Mouse (Mus musculus) neural tube, embryonic 11.5 days (tissue): Measurements from ENCODE around the gene Asic2. TPM values are rescaled to one million over a fixed set of nuclear protein-coding genes. Genes with fewer than 3 reads are reported as not detected.

ENCODE experiments used
- ATAC-seq: fragments of 200-750 bp; cut with Nextera tagmentation; 2 replicates; pipeline ENCODE4 v1.8.0; 2017; ENCODE audit warnings: moderate number of reproducible peaks, mild to moderate bottlenecking, moderate TSS enrichment, moderate library complexity; ENCODE audit not compliant: insufficient read depth, low FRiP score, low TSS enrichment
- DNase-seq: peaks from one replicate; pipeline ENCODE4 v3.0.0-alpha.2; 2015; ENCODE audit warnings: low spot score
- H3K27ac ChIP-seq: fragments of 300-500 bp; sonication (generic); 2 replicates; pipeline ENCODE4 v1.5.1; 2014; ENCODE audit warnings: low read depth, mild to moderate bottlenecking, low read length
- H3K27me3 ChIP-seq: fragments of 300-500 bp; sonication (generic); 2 replicates; pipeline ENCODE4 v1.6.1; 2014; ENCODE audit warnings: mild to moderate bottlenecking, low read length, mixed read lengths; ENCODE audit not compliant: control insufficient read depth, insufficient read depth
- H3K36me3 ChIP-seq: fragments of 300-500 bp; sonication (generic); 2 replicates; pipeline ENCODE4 v1.6.1; 2014; ENCODE audit warnings: mild to moderate bottlenecking, low read length, moderate library complexity, mixed read lengths; ENCODE audit not compliant: control insufficient read depth, insufficient read depth
- H3K4me1 ChIP-seq: fragments of 300-500 bp; sonication (generic); 2 replicates; pipeline ENCODE4 v1.6.1; 2014; ENCODE audit warnings: low read length, mixed read lengths; ENCODE audit not compliant: control insufficient read depth, insufficient read depth
- H3K4me2 ChIP-seq: fragments of 300-500 bp; sonication (generic); 2 replicates; pipeline ENCODE4 v1.6.1; 2014; ENCODE audit warnings: low read depth, mild to moderate bottlenecking, moderate library complexity
- H3K4me3 ChIP-seq: fragments of 300-500 bp; sonication (generic); 2 replicates; pipeline ENCODE4 v1.5.1; 2014; ENCODE audit warnings: low read depth, low read length
- H3K9ac ChIP-seq: fragments of 300-500 bp; sonication (generic); 2 replicates; pipeline ENCODE4 v1.6.1; 2014; ENCODE audit warnings: mild to moderate bottlenecking, low read length
- H3K9me3 ChIP-seq: fragments of 300-500 bp; sonication (generic); 2 replicates; pipeline ENCODE4 v1.6.1; 2016; ENCODE audit warnings: low read length; ENCODE audit not compliant: control insufficient read depth
- WGBS: fragments of 180-500 bp; shearing (Covaris S2); extraction: QIAGEN DNeasy Blood & Tissue Kit; methylation state at CpG from one replicate; pipeline ENCODE4 v1.1.7; 2014; 5-methylcytosine and 5-hydroxymethylcytosine counted together
- polyA plus RNA-seq: library from polyadenylated mRNA; unstranded; fragments of >200 nt; fragmentation: Nextera tagmentation; extraction: Ambion mirVana; gene quantifications from 2 replicates; pipeline ENCODE4 v1.2.1, GENCODE M21; 2014

Asic2 gene
- polyA plus RNA-seq, 1 experiment from 2014 or later = 2.5 TPM

DNA sequence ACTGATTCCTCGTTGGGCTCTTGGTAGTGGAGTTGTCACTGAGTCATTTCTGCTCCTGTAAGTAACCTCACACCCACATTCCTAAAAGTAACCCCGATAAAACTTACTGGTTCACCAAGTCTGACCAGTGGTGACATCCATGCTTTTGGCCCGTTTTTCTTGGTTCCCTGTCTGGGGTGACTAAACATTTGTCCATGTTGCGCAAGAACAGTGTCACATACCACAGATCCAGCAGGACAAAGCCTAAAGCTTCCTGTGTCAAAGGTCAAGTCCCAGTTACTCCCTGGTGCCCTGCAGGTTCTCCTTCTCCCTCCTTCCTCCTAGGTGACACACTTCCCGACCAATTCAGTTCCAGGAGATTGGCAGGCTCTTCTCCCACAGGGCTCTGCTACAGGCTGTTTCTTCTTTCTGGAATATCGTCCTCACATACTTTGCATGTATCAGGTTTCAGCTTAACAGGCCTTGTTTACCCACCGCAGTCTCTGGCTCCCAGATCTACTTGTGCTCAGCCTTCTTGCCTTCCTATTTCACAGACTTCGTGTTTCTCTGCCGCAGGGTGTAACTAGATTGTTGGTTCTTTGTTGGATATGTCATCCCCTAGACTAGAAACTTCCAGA is 991.9 kb downstream of the Asic2 start:
- H3K27me3 ChIP-seq = no peaks in the 10 kb centered on the region
- H3K4me2 ChIP-seq = no peak overlapping the region
- H3K9ac ChIP-seq = no peak overlapping the region
- DNase-seq = no peak
- no peaks in the 10 kb centered on the region for H3K9me3 ChIP-seq
- H3K4me3 ChIP-seq = no peak overlapping the region
- no peak for ATAC-seq
- H3K4me1 ChIP-seq = no peaks in the 10 kb centered on the region
- H3K36me3 ChIP-seq = no peaks in the 10 kb centered on the region
- H3K27ac ChIP-seq = no peak overlapping the region
- WGBS = 68% methylated on average over 9 of the region's 9 CpGs

DNA sequence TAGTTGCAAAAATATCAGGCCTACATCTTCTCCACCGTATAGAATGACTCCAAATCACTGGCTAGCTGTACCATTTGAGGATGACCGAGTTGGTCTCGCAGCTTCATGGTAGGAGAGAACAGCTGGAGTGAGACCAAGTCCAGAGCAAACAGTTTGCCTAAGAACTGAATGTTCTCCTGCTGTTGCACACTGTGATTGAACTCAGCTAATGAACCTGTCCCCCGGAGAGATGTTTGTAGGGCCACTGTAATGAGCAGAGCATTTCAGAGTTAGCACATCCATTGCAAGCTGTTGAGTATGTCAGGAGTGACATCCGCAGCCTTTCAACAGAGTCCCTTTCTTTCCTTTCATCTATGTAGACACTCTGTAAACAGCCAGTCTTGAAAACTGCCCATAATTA is 993.6 kb downstream of the Asic2 start:
- Histone ChIP-seq H3K9ac (no peak overlapping the region), H3K4me2 (no peak overlapping the region), H3K4me3 (no peak overlapping the region), H3K4me1 (no peaks in the 10 kb centered on the region), H3K27ac (no peak overlapping the region), H3K36me3 (no peaks in the 10 kb centered on the region), H3K27me3 (no peaks in the 10 kb centered on the region), H3K9me3 (no peaks in the 10 kb centered on the region)
- 83% methylated on average over 5 of the region's 5 CpGs for WGBS
- DNase-seq (no peak), ATAC-seq (no peak)

DNA sequence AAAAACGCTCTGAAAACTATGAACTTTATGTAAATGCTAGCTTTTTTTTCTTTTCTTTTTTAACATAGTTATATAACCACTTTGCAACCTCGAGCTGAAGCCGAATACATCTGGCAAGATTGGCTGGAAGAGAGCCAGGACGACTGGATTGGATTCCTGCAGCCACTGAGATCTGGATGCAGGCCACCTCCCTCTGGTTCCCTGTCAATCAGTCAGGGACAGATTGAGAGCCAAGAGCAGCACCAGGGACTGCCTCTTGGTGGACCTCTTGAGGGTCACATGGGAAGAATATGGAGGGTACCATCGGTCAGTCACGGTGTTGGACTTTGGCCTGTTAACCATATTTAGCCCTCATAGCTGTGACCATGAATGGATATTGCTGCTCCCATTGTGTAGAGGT is 994.3 kb downstream of the Asic2 start:
- no peak for DNase-seq
- no peak overlapping the region for H3K9ac ChIP-seq
- no peak overlapping the region for H3K4me3 ChIP-seq
- H3K9me3 ChIP-seq = no peaks in the 10 kb centered on the region
- H3K27ac ChIP-seq = no peak overlapping the region
- H3K4me1 ChIP-seq = no peaks in the 10 kb centered on the region
- no peaks in the 10 kb centered on the region for H3K27me3 ChIP-seq
- H3K36me3 ChIP-seq = no peaks in the 10 kb centered on the region
- ATAC-seq = no peak
- H3K4me2 ChIP-seq = no peak overlapping the region
- WGBS = 86% methylated on average over 6 of the region's 6 CpGs

DNA sequence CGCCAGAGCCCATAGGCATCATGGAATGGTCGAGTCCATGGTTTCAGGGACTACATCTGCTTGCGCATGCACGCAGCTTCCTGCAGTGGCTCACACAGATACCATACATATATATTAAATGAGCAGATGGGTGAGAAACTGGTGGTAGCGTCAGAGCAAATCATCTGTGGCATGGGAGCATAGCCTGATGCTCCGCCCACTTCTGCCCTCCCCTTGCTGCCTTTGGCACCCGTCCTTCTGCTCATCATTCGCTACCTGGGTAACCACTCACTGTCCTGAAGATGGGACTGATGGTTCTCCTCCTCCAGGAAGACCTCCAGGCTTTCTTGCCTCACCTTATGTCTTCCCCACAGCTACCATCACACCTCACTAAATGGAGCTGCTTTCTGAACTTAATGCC is 995.0 kb downstream of the Asic2 start:
- ATAC-seq = no peak
- Histone ChIP-seq H3K27me3 (no peaks in the 10 kb centered on the region), H3K4me3 (no peak overlapping the region), H3K4me2 (no peak overlapping the region), H3K36me3 (no peaks in the 10 kb centered on the region), H3K27ac (no peak overlapping the region), H3K4me1 (no peaks in the 10 kb centered on the region), H3K9ac (no peak overlapping the region), H3K9me3 (no peaks in the 10 kb centered on the region)
- WGBS = 91% methylated on average over 8 of the region's 8 CpGs
- no peak for DNase-seq

DNA sequence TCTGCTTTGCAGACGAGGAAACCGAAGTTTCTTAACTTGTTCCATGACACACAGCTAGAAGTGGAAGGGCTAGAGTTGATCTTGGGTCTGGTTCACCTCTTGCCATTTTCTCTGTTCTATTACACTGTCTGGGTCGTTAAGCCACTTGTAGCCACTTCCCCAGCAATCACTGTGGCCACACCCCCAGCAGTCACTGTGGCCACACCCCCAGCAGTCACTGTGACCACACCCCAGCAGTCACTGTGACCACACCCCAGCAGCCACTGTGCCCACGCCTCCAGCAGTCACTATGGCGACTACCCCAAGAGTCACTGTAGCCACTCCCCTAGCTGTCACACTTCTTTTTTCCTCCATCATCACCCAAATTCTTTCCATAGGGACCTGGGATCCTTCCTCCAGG is 1000.7 kb downstream of the Asic2 start:
- DNase-seq (no peak), ATAC-seq (no peak)
- Histone ChIP-seq H3K4me3 (no peak overlapping the region), H3K36me3 (no peaks in the 10 kb centered on the region), H3K4me2 (no peak overlapping the region), H3K9ac (no peak overlapping the region), H3K27ac (no peak overlapping the region), H3K4me1 (no peaks in the 10 kb centered on the region), H3K9me3 (no peaks in the 10 kb centered on the region), H3K27me3 (no peaks in the 10 kb centered on the region)
- 54% methylated on average over 5 of the region's 5 CpGs for WGBS

DNA sequence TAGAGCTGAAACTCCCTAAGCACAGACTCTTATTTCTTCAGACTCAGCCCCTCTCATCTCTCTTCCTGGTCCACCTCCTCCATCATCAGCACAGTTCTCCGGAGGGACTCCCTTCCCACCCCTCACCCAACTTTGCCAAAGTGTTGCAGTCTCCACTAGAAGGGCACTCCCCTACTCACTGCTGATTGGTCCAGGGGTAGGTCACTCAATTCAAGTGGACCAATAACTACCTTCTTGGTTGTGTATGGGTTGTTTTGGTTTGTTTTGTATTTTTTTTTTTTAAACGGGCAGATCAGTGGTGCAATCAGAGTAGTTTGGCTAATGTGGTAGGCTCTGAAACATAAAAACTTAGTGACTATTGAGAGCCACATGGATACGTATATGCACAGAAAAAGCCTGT is 1002.2 kb downstream of the Asic2 start:
- no peak for ATAC-seq
- no peaks in the 10 kb centered on the region for H3K27me3 ChIP-seq
- no peak overlapping the region for H3K4me3 ChIP-seq
- no peak for DNase-seq
- H3K4me1 ChIP-seq = no peaks in the 10 kb centered on the region
- no peaks in the 10 kb centered on the region for H3K9me3 ChIP-seq
- no peaks in the 10 kb centered on the region for H3K36me3 ChIP-seq
- H3K4me2 ChIP-seq = no peak overlapping the region
- H3K27ac ChIP-seq = no peak overlapping the region
- H3K9ac ChIP-seq = no peak overlapping the region
- 38% methylated on average over 3 of the region's 3 CpGs for WGBS

DNA sequence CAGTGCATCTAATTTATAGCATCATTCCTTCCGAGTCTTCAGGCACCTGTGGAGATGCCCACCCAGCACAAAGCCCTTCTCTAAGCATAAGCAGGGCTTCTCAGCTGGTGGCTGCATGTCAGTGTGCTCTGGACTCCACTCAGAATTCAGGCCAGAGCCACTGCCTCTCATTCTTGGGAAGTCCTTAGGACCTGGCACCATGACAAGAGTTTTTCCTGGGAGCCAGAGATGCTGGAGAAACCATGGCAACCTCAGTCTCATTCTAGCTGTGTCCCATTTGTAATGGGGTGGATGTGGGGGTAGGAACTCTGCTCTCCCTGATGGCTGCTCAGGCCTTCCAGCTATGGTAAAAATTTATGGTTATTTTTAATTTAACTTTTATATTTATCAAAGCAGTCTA is 1006.9 kb downstream of the Asic2 start:
- 67% methylated on average over 1 of the region's 1 CpGs for WGBS
- no peak for ATAC-seq

DNA sequence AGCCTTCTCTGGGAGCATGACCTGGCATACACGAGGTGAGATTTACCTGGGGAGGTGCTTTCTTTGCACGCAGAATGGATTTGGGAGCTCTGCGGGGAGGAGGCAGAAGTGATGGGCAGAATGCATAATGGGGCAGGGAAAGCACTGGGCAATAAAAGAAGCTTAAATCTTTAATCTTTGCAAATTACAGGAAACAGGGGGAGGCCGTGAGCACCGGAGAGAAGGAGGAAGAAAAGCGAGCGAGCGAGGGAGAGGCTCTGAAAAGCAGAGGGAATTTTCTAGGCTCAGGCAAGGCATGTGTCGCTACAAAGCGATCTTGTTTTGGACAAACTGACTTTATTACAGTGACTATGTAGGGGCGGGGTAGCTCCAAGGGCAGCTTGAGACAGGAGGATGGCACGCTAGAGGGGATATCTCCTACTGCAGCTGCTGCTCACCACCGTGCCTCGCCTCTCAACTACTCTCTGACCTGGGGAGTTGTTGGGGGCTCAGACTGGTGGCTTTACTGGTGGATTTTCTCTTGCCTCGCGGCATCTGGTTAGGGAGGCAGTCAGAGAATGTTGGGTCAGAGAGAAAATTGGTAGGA is 1010.1 kb downstream of the Asic2 start:
- ATAC-seq (no peak), DNase-seq (no peak)
- no peaks in the 10 kb centered on the region for H3K4me1 ChIP-seq
- no peak overlapping the region for H3K4me3 ChIP-seq
- no peak overlapping the region for H3K9ac ChIP-seq
- no peaks in the 10 kb centered on the region for H3K27me3 ChIP-seq
- H3K27ac ChIP-seq = no peak overlapping the region
- WGBS = 9% methylated on average over 16 of the region's 16 CpGs
- H3K4me2 ChIP-seq = no peak overlapping the region
- H3K9me3 ChIP-seq = no peaks in the 10 kb centered on the region
- no peaks in the 10 kb centered on the region for H3K36me3 ChIP-seq

More for the DNA sequence above, 1006.9 kb downstream of the Asic2 start:
- Histone ChIP-seq H3K27me3 (no peaks in the 10 kb centered on the region), H3K4me1 (no peaks in the 10 kb centered on the region), H3K36me3 (no peaks in the 10 kb centered on the region), H3K9ac (no peak overlapping the region), H3K4me2 (no peak overlapping the region), H3K27ac (no peak overlapping the region), H3K9me3 (no peaks in the 10 kb centered on the region), H3K4me3 (no peak overlapping the region)
- DNase-seq = no peak

DNA sequence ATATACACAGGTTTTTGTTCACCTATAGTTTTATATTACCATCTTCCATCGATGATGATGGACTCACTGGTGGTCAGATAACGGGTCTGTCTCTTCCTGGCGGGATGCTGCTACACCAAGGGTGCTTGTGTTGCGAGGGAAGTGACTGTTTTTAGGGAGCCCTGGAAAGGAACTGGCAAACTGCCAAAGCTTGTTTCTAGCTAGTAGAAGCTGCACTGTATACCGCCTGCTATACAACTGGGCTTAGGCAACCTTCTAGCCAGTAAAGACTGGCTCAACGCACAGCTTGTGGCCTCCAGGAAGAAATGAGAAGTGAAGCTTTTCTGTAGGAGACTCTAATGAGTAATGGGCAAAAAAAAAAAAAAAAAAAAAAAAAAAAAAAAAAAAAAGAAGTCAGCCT is 1012.3 kb downstream of the Asic2 start:
- no peak overlapping the region for H3K4me2 ChIP-seq
- H3K4me3 ChIP-seq = no peak overlapping the region
- 92% methylated on average over 6 of the region's 6 CpGs for WGBS
- H3K27ac ChIP-seq = no peak overlapping the region
- H3K9me3 ChIP-seq = no peaks in the 10 kb centered on the region
- H3K4me1 ChIP-seq = no peaks in the 10 kb centered on the region
- no peak for ATAC-seq
- DNase-seq = no peak
- H3K9ac ChIP-seq = no peak overlapping the region
- no peaks in the 10 kb centered on the region for H3K36me3 ChIP-seq
- no peaks in the 10 kb centered on the region for H3K27me3 ChIP-seq
